Mouse (Mus musculus): ENCODE results near the gene Itgae.

Itgae gene

GRCm38 (mm10) chr11:73146975-73147365, 56.6 kb downstream of the Itgae start:
- no peak for DNase-seq (ENCODE audit: low spot score in 2 of 2)

DNA sequence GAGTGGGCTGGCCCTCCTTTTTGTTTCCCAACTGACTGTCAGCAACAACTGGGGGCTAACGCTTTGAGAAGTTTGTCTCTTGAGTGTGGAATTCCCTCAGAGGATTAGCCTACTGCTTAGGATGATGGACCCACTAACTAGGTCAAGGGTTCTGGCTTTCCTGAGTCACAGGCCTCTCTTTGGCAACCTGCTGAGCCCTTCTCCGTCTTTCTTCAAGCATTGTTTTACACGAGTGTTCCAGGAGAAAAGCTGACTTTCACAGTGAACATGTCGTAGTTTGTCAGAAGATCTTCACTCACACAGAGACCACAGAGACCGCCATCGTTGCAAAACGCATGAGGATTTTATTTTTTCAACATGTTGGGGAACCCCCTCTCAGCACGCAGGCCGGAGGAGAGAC, 57.8 kb downstream of the Itgae start:
- DNase-seq (ENCODE audit: low spot score in 2 of 2) = no peak

DNA sequence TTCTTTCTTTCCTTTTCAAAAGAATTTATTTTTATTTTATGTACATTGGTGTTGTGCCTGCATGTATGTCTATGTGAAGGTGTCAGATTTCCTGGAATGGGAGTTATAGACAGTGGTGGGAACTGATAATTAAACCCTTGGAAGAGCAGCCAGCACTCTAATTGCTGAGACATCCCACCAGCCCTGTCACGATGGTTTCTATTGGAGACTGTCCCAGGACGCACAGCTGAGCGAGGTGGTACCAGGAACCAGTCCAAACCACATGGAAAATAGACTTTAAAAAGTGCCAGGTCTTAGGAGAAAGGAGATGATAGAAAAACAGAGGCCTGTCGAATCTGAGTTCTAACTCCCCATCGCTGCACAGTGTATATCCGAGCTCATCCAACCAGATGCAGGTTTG, 64.7 kb downstream of the Itgae start:
- no peak for DNase-seq (ENCODE audit: low spot score in 2 of 2)

DNA sequence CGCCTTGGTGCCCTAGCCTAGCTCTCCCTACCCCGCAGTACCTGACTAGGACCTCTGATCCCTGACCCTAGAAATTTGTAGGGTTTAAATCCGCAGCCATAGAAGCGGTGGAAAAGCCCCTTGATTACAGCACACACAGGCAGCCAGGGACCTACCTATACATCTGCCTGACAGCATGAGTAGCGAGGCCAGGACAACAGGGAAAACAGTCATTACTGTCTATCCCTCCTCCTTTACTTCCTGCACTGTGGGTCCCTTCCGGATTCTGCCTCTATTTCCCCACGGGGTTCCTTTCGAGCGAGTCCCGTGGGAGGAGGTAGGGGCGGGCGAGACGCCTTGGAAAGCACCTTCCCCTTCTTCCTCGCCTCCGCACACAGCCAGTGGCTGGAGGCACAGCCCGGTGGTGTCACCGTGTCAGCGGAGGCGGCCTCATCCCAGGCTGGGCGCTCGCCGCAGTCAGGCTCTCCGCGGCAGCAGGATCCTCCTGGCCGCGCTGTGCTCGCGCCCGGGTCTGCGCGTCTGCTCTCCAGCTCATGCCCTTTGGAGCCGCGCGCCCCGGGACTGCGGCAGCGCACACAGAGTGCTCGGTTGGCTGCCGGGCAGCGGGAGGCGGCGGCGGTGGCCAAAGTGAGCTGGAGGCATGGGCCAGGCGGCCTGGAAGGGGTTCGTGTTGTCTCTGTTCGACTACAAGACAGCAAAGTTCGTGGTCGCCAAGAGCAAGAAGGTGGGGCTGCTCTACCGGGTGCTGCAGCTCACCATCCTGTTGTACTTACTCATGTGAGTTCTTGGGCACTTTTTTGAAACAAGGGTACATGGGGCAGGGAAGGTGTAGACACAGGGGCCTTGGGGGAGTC, 69.8 kb downstream of the Itgae start, which contains the start of gene P2rx5:
P2rx5 (plus strand) TSS at position 465 of the 854 bp plus-strand sequence.
- peak in 1 of 2 experiments; percentile 13 for DNase-seq (ENCODE audit: low spot score in 2 of 2)

- DNase-seq (ENCODE audit: low spot score in 2 of 2) = no peak
These were observed 70.4 kb downstream of the Itgae start for GRCm38 (mm10) chr11:73160811-73161200.

- DNase-seq (ENCODE audit: low spot score in 2 of 2) = no peak
These were observed 71.2 kb downstream of the Itgae start for GRCm38 (mm10) chr11:73161616-73162015.

GRCm38 (mm10) chr11:73162284-73162683, 71.9 kb downstream of the Itgae start:
- DNase-seq (ENCODE audit: low spot score in 2 of 2) = no peak

GRCm38 (mm10) chr11:73168071-73168470, 77.7 kb downstream of the Itgae start:
- no peak for DNase-seq (ENCODE audit: low spot score in 2 of 2)

DNA sequence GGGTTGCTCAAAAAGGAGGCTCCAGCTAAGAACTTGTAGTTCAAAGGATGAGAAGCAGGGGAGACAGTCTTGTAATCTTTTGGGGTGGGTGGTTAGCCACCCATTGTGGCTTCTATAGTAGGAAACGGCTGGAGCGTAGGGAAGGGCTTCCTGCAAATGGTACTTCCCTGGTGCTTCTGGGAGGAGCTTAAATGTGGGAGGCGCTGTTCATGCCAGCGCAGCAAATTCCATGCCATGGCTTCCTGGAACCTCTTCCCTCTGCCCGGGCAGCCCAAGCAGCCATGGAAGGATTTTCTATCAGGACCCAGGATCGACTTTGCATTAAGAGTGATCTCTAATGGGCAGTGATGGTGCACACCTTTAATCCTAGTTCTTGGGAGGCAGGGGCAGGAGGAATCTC, 78.2 kb downstream of the Itgae start:
- no peak for DNase-seq (ENCODE audit: low spot score in 2 of 2)

DNA sequence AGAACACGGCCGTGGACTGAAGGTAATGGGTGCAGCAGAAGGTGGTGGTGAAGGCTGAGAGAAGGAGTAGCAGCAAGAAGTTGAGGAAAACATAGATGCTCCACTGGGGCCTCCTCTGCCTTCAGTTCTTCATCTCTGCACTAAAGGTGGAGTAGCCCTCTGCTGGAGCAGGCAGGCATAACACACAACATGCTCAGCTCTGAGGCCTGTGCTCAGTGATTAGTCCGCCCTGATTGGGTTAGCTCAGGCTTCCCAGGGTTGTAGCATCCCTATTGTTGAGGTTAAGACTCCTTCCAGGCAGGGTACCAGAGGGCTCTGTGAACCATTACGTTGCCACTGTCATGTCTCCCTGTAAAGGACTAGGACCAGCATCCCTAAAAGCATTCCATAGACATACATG, 78.8 kb downstream of the Itgae start:
- DNase-seq (ENCODE audit: low spot score in 2 of 2) = peak; percentile 66 to 70

DNA sequence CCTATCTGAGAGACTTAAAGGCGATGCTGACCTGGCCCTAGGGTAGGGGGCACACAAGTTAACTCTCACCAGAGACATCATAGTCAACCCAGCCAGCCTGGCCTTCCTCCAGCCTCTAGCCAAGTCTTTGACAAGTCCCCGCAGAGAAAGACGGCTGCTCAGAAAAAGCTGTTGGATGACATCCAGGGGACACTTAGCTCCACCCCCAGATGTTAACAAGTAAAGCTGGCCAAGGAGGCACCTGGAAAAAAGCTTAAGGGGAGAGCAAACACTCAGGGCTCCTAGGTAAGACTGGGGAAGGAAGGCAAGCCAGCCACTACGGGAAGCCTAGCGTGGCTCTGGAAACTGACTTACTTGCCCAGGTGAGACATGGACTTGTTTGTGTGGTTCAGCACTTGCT, 81.8 kb downstream of the Itgae start:
- DNase-seq (ENCODE audit: low spot score in 2 of 2) = no peak

DNA sequence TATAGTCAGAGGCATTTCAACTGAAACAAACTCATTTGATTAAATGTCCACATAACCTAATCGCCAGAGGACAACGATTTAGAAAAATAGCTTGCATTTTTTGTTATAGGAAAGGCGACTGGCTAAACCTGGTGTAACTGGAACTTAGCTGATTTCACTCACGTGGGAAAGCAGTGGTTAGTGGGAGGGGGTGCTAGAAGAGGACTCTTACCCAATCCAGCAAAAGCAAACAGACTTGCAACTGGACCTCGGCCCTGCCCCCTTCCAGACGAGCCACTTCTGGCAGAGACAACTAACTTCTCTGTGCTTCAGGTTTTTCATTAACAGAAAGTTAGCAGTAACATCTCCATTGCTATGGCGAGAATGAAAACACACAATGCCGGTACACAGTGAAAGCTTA, 85.2 kb downstream of the Itgae start:
- DNase-seq (ENCODE audit: low spot score in 2 of 2) = no peak

- DNase-seq (ENCODE audit: low spot score in 2 of 2) = no peak
These were observed 85.8 kb downstream of the Itgae start for GRCm38 (mm10) chr11:73176186-73176585.

DNA sequence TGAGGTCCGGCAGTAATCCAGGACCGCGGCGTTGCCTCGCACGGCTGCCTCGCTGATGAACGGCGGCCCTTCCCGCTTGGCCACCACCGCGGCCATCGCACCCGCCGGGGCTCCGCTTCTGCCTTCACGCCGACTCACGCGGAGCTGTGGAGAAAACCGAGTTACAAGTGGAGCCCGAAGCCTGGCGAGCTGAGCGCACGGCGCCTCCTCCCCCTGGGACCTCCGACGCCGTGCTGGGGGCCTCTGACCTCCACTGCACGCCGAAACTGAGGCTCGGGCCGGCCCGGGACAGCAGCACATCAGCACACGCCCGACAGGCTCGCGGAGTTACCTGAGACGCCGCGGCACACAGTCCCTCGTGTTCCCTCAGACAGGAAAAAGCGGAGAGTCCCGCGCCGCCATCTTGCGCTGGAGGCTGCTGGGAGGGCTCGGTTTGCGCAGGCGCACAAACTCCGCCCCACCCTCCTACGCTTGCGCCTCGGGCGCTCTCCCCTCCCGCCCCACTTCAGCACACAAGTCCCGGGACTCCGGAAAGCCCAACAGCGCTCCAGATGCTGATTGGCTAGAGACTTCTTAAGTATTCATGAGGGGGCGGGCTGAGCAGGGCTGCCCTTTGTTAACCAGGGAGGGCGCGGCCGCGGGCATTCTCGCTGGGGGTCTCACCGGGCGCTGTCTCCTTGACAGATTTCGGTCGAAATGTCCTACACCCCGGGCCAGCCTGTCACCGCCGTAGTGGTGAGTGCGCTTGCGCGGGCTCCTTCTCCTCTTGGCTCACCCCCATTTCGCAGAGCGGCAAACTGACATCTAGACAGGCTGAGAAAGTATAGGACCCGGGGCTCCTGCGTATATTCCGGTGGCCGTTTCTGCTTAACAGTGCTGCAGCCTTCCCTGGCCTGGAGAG, 86.5 kb downstream of the Itgae start, which contains the start of the genes Emc6 and Tax1bp3:
Emc6 (minus strand) TSS at position 430 of the 901 bp plus-strand sequence.
Tax1bp3 (plus strand) TSS at position 476 of the 901 bp plus-strand sequence.
- DNase-seq (ENCODE audit: low spot score in 2 of 2) = peak; percentile 92

- peak in 1 of 2 experiments; percentile 19 for DNase-seq (ENCODE audit: low spot score in 2 of 2)
These were observed 87.1 kb downstream of the Itgae start for GRCm38 (mm10) chr11:73177509-73177875.

DNA sequence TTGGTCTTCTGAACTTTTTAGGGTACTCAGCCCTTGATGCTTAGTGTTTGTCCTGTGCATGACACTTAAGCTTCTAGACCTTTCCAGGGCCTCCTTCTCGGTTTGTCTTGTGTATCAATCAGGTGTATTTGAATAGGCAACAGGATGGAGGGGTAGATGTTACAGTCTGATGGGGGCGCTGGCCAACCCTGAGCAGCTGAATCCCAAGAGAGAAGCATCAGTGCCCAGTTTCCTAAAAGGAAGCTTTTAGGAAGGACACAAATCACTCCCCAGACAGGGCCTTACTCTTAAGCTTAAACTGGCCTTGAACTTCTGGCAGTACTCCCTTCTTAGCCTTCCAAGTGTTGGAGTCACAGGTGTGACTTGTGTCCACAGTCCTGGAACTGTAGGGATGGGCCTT, 87.5 kb downstream of the Itgae start:
- DNase-seq (ENCODE audit: low spot score in 2 of 2) = no peak

DNA sequence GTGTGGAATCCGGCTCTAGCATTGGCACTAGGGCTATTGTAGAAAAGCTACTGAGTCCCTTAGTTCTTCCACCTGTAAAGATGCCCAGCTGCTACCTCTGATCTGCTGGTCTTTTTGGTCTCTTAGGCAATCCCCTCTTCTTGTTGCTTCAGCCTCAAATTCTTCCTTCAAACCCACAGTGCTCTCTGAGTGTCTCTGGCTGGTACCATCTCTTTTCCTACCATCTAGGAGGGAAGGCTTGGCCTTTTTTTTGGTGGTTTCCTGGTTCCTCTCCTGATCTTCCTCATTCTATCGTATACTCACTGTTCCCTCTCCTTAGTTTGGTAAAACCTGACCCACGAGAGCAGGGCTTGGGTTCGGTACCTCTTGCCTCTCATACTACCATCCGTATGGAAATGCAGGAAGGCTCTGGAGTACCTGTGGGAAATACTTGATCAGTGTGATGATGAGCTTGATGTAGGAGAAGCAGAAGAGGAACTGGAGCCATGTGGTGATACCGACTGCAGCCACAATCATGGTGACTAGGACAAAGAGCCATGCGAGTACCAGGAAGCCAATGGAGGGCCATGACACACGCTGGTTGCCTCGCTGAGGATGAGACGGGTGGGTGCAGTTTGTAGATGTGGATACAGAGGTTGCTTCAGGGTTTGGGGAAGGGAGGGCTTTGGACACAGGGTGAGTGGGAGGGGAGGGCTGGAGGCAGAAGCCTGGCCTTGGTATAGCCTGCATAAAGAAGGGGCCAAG, 95.7 kb downstream of the Itgae start:
- DNase-seq (ENCODE audit: low spot score in 2 of 2) = no peak

- DNase-seq (ENCODE audit: low spot score in 2 of 2) = no peak
These were observed 96.8 kb downstream of the Itgae start for GRCm38 (mm10) chr11:73187231-73187630.

DNA sequence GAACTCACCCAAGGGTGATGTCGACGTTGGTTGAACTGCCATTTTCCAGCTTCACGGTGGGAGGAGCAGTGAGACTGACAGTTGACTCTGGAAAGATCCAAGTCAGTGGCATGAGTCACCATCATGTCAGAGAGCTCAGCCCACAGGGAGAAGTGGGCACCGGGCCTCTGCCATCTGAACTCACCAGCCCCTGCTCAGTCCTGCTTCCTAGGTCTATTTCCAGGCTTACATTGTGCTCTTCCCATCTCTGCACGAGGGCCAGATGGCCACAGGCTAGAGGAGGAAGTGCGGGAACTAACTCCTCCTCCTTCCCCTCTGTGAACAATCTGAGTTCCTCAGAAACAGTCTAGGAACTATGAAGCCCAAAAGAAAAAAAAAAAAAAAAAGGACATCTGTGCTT, 102.7 kb downstream of the Itgae start:
- DNase-seq (ENCODE audit: low spot score in 2 of 2) = no peak

DNA sequence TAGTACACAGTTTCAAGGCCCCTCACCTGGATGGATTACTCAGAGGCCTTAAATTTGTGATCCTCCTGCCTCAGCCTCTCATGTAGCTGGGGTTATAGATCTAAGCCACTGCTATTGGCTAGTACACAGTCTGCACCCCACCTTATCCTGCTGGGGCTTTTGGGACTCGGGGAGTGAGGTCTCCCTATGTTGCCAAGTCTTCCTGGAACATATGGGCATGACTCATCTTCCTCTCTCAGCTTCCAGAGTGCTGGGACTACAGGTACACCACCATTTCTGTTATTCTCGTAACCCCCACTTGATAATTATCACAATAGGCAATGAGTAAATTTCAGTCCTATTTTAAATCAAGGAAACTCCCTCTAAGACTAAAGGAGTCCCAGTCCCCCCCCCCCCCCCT, 104.1 kb downstream of the Itgae start:
- no peak for DNase-seq (ENCODE audit: low spot score in 2 of 2)

All from right cerebral cortex, adult 2 months (tissue).